Mouse (Mus musculus): ENCODE measurements around the gene Smok2a. TPM values are rescaled to one million over a fixed set of nuclear protein-coding genes. Genes with fewer than 3 reads are reported as not detected.
"Not testable (repeated sequence)": the region's sequence is repeated elsewhere in the genome, so short reads cannot be mapped to it uniquely, and the experiment has no call there.

Gene Smok2a
- polyA plus RNA-seq, 1 experiment from 2014 or later, result not detected

DNA sequence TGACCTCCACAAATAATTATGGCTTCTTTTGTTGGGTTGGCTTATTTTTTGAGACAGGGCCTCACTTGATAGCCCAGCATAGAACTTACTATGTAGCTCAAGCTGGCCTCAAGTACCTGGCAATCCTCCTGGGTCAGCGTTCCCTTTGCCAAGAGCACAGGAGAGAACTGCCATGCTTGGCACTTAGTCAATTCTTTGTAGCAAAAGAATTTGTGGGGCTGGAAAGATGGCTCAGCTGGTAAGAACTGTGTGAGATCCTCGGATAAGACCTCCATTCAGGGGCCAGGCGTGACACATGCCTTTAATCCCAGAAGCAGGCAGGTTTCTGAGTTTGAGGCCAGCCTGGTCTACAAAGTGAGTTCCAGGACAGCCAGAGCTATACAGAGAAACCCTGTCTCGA is 24.5 kb upstream of the Smok2a start:
- H3K9me3 ChIP-seq, result peaks cover 45% of the 10 kb centered on the region
- 69% methylated on average over 4 of the region's 4 CpGs for WGBS
- H3K9ac ChIP-seq (replicated peaks); H3K4me3 ChIP-seq; H3K27me3 ChIP-seq; ATAC-seq (replicated peaks); H3K4me1 ChIP-seq; H3K4me2 ChIP-seq (replicated peaks); H3K36me3 ChIP-seq; H3K27ac ChIP-seq (replicated peaks): not testable (repeated sequence)

DNA sequence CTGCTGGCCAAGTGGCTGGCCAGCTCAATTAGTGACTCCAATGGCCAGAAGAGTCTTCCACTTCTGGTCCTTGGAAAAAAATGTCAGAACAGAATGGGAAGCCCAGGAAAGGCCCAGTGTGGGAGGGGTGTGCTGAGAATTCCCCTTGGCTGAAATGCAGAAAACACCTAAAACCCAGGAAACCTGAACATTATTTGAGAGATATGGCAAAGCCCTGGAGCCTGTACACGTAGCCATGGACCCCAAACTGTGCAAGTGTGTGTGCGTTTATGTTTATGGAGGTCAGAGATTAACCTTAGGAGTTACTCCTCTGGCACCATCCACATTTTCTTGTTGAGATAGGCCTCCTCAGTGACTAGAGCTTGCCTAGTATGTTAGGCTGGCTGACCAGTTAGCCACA is 22.2 kb upstream of the Smok2a start:
- not testable (repeated sequence) for H3K9ac ChIP-seq (replicated peaks); H3K27me3 ChIP-seq; ATAC-seq (replicated peaks); H3K4me2 ChIP-seq (replicated peaks); H3K27ac ChIP-seq (replicated peaks); H3K4me1 ChIP-seq; H3K4me3 ChIP-seq; H3K36me3 ChIP-seq
- H3K9me3 ChIP-seq, result peaks cover 34% of the 10 kb centered on the region
- WGBS, result 90% methylated on average over 2 of the region's 2 CpGs

DNA sequence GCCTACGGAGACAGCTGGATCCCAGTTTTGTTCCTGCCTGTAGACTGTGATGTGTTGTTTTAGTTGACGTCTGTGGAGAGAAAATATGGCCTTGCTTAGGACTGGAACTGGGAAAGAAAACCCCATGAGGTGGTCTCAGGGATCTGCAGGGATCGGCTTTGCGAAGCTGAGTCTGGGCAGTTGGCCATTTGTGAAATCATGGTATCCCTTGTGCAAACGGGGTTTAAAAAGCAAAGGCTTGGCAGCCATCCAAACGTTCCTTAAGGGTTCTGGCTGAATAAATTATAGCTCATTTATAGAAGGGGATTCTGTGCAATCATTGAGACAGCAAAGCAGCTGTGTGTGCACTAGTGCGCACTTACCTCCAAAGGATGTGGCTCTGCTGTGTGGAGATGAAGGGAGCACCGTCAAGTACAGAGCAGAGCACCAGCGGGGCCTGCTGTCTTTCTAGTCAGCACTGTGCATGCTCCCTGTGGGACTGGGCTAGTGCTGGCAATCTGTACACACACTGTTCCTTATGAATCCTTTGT is 21.0 kb upstream of the Smok2a start:
- not testable (repeated sequence) for H3K27ac ChIP-seq (replicated peaks); H3K36me3 ChIP-seq; H3K4me1 ChIP-seq; H3K4me3 ChIP-seq; H3K27me3 ChIP-seq; H3K9ac ChIP-seq (replicated peaks); H3K4me2 ChIP-seq (replicated peaks)
- H3K9me3 ChIP-seq, result peaks cover 33% of the 10 kb centered on the region
- ATAC-seq (replicated peaks), result peak; percentile 87
- 64% methylated on average over 8 of the region's 9 CpGs for WGBS

GRCm38 (mm10) chr17:13201551-13201950 is 19.4 kb upstream of the Smok2a start:
- peaks cover 26% of the 10 kb centered on the region for H3K9me3 ChIP-seq
- H3K36me3 ChIP-seq; H3K27me3 ChIP-seq; H3K27ac ChIP-seq (replicated peaks); H3K4me1 ChIP-seq; H3K9ac ChIP-seq (replicated peaks); H3K4me2 ChIP-seq (replicated peaks); ATAC-seq (replicated peaks); H3K4me3 ChIP-seq: not testable (repeated sequence)
- WGBS, result 91% methylated on average over 4 of the region's 4 CpGs

DNA sequence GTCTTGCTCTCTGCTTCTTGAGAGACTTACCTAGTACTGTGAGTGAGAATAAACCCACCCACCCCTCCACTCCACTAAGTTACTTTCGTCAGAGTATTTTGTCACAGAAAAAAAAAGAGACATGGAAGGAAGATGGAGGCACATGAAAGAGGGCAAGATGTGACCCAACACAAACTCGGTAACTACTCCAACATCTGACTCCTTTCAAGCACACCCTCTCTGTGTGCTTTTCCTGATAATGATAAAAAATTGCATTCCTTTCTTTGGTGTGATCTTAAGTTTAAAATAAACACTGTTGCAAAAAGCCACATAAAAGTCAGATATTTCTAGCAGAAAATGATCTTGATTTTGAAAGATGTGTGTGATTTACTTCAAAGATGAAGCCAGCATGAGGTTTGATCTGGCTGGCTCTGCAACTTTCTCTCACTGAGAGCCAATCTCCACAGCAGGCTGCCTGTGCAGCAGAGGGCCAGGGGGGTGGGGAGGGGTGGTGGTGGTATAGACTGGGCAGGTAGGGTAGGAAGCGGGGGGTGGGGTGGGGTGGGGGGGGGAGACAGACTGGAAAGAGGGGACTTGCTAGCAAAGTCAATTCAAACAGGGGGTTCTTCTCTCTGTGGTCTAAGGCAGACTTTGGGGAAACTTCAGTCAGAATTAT is 18.4 kb upstream of the Smok2a start:
- not testable (repeated sequence) for H3K4me1 ChIP-seq; H3K9ac ChIP-seq (replicated peaks); H3K4me3 ChIP-seq; H3K27ac ChIP-seq (replicated peaks); H3K27me3 ChIP-seq; H3K36me3 ChIP-seq; H3K4me2 ChIP-seq (replicated peaks); ATAC-seq (replicated peaks)
- peaks cover 35% of the 10 kb centered on the region for H3K9me3 ChIP-seq
- 90% methylated on average over 2 of the region's 3 CpGs for WGBS

DNA sequence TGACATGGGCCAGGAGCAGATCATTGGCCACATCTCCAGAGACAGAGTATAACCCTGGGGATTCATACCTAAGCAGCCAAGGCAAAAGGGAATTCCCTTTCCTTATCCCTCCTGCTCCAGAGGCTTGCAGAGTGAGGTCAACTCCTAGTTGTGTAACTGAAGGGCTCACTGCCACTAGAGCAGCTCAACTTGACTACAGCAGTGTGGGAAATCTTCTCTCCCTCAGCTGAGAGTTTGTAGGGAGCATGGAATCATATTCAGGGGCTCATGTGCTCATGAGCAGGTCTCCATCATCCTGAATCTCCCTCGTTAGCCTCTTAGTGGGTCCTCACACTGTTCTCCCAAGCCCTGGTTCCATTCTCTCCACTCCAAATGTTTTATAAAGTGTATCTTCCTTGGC is 15.7 kb upstream of the Smok2a start:
- not testable (repeated sequence) for H3K4me2 ChIP-seq (replicated peaks); H3K4me1 ChIP-seq; H3K27me3 ChIP-seq; H3K9ac ChIP-seq (replicated peaks); ATAC-seq (replicated peaks); H3K4me3 ChIP-seq; H3K36me3 ChIP-seq; H3K27ac ChIP-seq (replicated peaks)
- 87% methylated on average over 1 of the region's 1 CpGs for WGBS
- H3K9me3 ChIP-seq, result peaks cover 32% of the 10 kb centered on the region

GRCm38 (mm10) chr17:13206491-13206890 is 14.5 kb upstream of the Smok2a start:
- no peak for ATAC-seq (replicated peaks)
- 88% methylated on average over 2 of the region's 2 CpGs for WGBS
- no peak overlapping the region for H3K4me3 ChIP-seq

GRCm38 (mm10) chr17:13208460-13208859 is 12.5 kb upstream of the Smok2a start:
- not testable (repeated sequence) for H3K4me3 ChIP-seq; H3K36me3 ChIP-seq; ATAC-seq (replicated peaks); H3K27me3 ChIP-seq; H3K9ac ChIP-seq (replicated peaks); H3K4me2 ChIP-seq (replicated peaks); H3K27ac ChIP-seq (replicated peaks); H3K4me1 ChIP-seq
- peaks cover 47% of the 10 kb centered on the region for H3K9me3 ChIP-seq

More at GRCm38 (mm10) chr17:13206491-13206890, 14.5 kb upstream of the Smok2a start:
- Histone ChIP-seq H3K4me2 (replicated peaks) (no peak overlapping the region), H3K4me1 (no peaks in the 10 kb centered on the region), H3K9me3 (peaks cover 31% of the 10 kb centered on the region), H3K9ac (replicated peaks) (no peak overlapping the region), H3K36me3 (no peaks in the 10 kb centered on the region), H3K27me3 (no peaks in the 10 kb centered on the region), H3K27ac (replicated peaks) (no peak overlapping the region)

DNA sequence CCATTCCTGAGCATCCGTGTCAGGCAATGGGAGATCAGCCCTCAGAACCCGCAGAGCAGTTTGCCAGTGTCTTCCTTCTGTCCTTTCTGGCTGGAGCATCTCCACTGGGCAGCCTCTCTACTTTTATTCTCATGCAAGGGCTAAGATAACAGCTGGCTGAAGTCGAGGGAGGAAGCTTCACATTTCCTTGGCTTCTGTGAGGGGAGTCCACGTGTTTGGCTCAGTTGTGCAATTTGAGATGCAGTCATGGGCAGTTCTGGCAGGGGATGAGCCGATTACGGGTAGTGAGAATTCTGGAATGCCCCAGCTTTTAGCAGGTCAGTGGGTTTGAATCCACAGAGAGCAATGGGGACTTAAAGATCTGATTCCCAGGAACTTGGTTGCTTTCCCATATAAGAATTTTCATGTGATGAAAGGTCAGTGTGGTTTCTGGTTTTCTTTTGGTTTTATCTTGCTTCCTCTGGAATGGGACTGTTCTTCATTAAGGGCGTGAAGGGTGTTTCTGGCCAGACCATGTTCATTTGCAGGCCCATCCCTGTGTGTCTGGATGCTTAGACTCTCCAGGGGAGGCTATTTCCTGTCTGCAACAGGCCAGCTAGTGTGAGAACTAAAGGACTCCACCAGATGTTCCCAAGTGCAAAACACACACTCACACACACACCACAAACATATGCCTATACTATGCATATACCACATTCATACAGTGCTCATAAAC is 8.7 kb upstream of the Smok2a start:
- H3K4me3 ChIP-seq, result no peak overlapping the region
- H3K4me2 ChIP-seq (replicated peaks), result no peak overlapping the region
- H3K36me3 ChIP-seq, result no peaks in the 10 kb centered on the region
- H3K27me3 ChIP-seq, result no peaks in the 10 kb centered on the region
- H3K27ac ChIP-seq (replicated peaks), result no peak overlapping the region
- H3K4me1 ChIP-seq, result no peaks in the 10 kb centered on the region
- no peak for ATAC-seq (replicated peaks)
- WGBS, result 71% methylated on average over 7 of the region's 7 CpGs
- no peak overlapping the region for H3K9ac ChIP-seq (replicated peaks)
- peaks cover 73% of the 10 kb centered on the region for H3K9me3 ChIP-seq

GRCm38 (mm10) chr17:13214169-13214568 is 6.8 kb upstream of the Smok2a start:
- no peak overlapping the region for H3K4me3 ChIP-seq
- WGBS, result 66% methylated on average over 4 of the region's 4 CpGs
- no peak for ATAC-seq (replicated peaks)

GRCm38 (mm10) chr17:13215595-13215994 is 5.4 kb upstream of the Smok2a start:
- WGBS, result 87% methylated on average over 2 of the region's 2 CpGs
- Histone ChIP-seq H3K27me3 (no peaks in the 10 kb centered on the region), H3K4me3 (no peak overlapping the region), H3K9me3 (peaks cover 91% of the 10 kb centered on the region), H3K27ac (replicated peaks) (no peak overlapping the region), H3K4me2 (replicated peaks) (no peak overlapping the region), H3K4me1 (no peaks in the 10 kb centered on the region), H3K36me3 (no peaks in the 10 kb centered on the region), H3K9ac (replicated peaks) (no peak overlapping the region)
- no peak for ATAC-seq (replicated peaks)

More at GRCm38 (mm10) chr17:13214169-13214568, 6.8 kb upstream of the Smok2a start:
- H3K27me3 ChIP-seq, result no peaks in the 10 kb centered on the region
- H3K4me1 ChIP-seq, result no peaks in the 10 kb centered on the region
- H3K9me3 ChIP-seq, result peaks cover 88% of the 10 kb centered on the region
- H3K27ac ChIP-seq (replicated peaks), result no peak overlapping the region
- no peaks in the 10 kb centered on the region for H3K36me3 ChIP-seq
- no peak overlapping the region for H3K4me2 ChIP-seq (replicated peaks)
- H3K9ac ChIP-seq (replicated peaks), result no peak overlapping the region

DNA sequence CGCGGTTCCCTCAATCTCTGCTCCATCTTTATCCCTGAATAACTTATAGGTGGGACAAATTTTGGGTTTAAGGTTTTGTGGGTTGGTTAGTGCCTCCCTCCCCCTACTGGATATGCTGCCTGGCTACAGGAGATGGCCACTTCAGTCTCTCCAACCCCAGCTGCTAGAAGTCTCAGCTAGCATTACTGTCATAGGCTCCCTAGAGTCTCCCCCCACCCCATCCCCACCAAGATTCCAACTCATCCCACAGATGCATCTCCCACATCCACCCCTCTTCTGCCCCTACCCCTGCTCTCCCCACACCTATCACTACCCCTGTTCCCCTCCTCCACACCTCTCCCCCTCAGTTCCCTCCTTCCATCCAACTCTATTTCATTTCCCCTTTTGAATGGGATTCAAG is 933 bp downstream of the Smok2a start:
- not testable (repeated sequence) for H3K4me1 ChIP-seq; ATAC-seq (replicated peaks); H3K27me3 ChIP-seq; H3K9ac ChIP-seq (replicated peaks); H3K27ac ChIP-seq (replicated peaks); H3K36me3 ChIP-seq; H3K4me2 ChIP-seq (replicated peaks); H3K4me3 ChIP-seq
- peaks cover 82% of the 10 kb centered on the region for H3K9me3 ChIP-seq
- 89% methylated on average over 2 of the region's 2 CpGs for WGBS

Data from forebrain, embryonic 15.5 days (tissue).